Mouse (Mus musculus): ENCODE data around the gene Nebl. TPM values are rescaled to one million over a fixed set of nuclear protein-coding genes. Genes with fewer than 3 reads are reported as not detected.

The Nebl gene
- total RNA-seq, 1 experiment from 2014 or later = 9.9 TPM

DNA sequence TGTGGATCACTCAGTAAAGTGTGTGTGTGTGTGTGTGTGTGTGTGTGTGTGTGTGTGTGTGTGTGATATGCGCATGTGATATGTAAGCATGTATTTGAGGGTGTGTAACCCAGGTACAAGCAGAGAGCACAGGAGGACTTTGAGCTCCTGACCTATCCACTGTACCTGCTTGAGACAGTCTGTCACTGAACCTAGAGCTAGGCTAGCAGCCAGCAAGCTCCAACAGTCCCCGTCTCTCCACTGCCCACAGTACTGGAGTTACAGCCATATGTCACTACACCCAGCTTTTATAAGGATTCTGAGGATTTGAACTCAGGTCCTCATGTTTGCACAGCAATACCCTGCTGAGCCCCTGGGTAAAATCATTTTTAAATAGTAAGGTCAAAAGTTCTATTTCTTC, 215.6 kb downstream of the Nebl start:
- no peak for DNase-seq

DNA sequence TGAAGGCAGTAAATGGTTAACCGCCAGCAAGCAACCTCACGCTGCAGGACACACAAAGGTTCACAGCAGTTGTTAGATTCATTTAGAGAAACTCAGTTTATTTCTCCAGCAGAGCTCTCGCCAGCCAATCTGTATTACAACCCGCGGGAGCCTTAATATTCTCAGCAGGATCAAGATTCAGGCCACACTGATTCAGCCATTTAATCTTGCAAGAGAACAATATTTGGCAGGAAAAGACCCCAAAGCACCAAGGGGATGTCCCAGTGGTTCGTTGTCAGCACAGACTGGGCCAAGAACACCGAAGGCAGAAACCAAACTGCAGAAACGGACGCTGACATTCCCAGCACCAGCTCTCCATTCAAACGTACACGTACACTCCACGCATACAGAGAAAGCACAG, 216.5 kb downstream of the Nebl start:
- no peak for DNase-seq

- DNase-seq = no peak
These were observed 221.3 kb downstream of the Nebl start for GRCm38 (mm10) chr2:17509942-17510341.

DNA sequence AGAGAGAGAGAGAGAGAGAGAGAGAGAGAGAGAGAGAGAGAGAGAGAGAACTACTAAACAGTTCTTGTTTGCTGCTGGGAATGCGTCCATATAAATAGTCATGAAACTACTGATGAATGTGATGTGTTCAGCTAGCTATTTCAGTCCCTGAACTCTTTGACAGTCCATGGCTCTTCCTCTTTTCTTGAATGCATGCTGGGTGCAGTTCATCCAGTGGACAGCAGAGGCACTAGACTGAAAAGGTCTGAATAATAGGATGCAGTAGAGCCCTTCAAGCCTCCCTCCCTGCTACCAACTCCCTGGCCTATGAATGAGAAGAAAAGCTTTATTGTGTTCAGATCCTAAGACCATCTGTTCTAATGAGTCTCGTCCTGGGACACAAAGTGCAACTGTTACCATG, 223.9 kb downstream of the Nebl start:
- no peak for DNase-seq

DNA sequence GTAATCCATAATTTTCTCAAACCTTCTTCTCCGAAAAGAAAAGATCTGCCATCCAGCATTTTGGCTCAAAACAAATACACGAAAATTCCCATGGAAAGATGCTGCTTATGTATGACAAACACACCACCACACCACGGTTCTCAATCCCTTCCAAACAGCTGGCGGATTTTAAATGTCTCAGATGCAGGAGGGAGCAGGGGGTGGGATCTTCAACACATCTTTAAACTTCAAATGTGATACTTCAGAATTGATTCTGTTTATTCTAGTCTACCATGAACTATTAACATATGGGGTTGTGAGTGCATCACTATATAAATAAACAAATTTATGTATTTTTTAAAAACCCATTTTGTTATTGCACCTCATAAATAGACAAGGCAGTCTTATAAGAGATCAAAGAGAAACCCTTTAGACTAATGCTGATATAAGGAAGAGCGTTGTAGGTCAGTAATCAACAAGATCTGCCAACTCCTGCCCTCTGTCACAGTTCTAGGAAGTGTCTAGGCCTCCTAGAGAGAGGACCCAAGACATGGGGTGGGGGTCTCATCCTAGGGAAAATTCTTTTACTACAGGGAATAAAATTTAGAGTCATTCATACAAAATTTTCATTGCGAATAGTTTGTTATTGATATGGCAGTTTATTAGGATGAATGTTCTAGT, 227.0 kb downstream of the Nebl start:
- no peak for DNase-seq

DNA sequence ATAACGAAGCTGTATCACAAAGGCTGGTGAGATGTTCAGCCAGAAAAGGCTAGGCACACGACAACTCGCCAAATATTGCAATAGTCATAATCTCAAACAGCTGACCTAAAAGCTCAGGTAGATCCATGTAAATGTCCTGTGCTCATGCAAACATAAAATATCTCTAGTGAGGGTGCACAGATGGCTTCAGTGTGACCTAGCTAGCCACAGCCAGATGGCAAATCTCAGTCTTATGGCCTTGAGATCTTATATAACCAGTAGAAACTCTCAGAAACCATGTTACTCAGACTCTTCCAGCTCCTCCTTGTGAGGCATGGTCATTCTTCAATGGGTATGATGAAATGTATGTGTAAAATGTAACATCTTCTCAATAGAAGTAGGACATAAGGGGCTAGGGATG, 230.2 kb downstream of the Nebl start:
- no peak for DNase-seq

DNA sequence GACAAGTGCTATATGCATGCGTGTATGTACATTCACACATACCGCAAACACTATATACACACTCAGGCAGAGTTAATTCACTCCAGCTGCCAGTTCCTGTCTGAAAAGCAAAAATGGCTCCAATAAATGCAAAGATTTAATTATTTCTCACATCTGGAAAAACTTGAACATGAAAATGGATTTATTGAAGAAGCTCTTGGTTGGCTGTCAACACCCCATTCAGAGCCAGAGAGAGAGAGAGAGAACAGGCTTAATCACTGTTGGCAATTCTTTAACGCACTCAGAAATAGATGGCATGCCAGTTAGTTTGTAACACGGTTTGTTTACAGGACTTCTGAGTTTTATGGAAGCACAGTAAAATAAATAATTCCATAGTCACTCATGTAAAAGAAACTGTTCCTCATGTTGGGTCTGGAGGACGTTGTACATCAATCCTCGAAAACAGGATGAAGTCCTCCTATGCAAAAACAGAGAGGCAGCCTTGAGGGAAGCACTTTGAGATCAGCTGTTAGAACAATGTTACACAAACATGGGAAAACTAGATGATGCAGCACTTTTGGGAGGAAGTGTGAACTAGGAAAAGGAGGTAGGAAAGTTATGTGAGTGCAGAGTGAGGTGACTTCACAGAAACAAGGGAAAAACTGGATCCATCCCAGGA, 265.6 kb downstream of the Nebl start:
- DNase-seq = no peak

DNA sequence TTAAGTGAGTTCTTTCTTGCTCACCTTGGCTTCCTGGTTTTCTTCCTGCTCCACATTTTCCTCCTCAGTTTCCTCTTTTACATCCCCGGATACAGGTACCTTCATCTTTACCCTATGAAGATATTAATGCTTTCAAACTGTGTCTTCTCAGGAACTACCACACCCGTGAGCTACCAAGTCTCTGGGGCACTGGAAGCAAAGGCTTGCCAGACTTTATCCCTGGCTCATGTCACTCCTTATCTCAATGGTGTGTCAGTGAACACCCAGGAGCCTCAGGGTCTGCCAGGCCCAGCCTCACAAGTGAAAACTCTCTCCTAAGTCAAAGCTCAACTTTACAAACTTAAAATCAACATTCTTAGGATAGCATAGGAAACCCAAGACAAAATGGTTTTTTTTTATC, 270.8 kb downstream of the Nebl start:
- DNase-seq = no peak

DNA sequence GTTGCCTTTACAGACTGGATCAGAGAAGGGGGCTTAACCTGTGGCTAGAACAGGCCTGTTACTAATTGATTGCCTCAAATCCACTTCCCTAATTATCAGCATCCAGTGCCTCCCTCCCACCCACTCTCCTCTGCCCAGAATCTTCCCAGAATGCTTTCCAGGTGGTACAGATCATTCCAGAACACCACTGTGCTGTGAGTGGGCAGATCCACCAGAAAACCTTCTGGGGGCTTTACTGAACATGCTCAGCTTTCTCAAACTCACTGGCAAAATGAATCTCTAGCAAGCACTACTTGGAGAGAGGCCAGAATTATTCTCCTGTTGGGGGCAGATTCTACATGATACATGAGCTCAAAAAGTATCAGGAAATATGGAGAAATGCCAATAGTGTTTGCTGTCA, 277.6 kb downstream of the Nebl start:
- DNase-seq = no peak

- DNase-seq = no peak
These were observed 282.9 kb downstream of the Nebl start for GRCm38 (mm10) chr2:17448341-17448740.

GRCm38 (mm10) chr2:17443581-17443980, 287.7 kb downstream of the Nebl start:
- DNase-seq = no peak

GRCm38 (mm10) chr2:17438317-17438716, 292.9 kb downstream of the Nebl start:
- no peak for DNase-seq

DNA sequence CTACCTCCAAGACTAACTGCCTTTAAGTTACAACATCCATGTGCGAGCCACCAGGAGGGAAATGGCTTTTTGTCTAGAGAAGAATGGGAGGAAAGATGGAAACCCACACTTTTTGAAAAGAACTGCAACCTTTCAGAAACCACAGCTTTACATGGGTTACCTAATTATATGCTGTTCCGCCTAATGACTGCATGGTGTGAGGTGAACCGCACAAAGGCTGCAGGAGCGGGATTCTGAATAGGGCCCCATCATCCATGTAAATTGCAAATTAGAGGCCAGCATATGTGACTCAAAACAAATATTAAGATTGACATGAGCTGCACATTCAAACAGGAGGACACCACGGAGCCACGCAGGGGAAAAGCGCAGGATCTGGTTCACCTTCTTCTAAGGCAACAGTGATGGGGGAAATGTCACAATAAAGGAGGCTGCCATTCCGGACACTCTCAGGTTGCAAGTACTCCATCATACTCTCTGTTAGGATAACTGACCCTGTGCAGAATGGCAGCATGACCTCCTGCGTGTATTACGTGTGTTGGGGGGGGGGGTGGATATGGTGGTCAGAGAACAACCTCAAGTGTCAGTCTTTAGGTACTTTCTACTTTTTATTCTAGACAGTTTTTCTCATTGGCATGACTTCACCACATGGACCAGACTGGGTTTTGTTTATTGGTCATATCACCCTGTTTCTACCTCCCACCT, 294.4 kb downstream of the Nebl start:
- DNase-seq = no peak

- no peak for DNase-seq
These were observed 296.0 kb downstream of the Nebl start for GRCm38 (mm10) chr2:17435217-17435616.

DNA sequence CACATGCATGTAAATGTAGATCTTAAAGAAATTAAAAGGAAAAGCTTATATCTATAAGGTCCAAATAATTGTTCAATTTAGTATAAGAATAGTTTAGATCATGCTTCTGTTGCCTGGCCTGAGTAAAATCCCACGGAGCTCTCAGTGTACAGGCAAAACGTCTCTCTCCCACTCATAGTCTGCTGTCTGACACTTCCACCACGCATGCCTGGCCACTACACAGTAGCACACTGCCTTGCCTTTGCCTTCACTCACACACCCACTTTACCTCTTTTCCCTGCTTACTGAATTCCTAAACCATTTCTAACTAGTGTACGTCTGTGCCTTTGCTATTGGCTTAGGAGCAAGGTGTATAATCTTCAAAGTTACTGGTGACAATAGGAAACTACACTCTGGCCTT, 302.2 kb downstream of the Nebl start:
- DNase-seq = no peak

DNA sequence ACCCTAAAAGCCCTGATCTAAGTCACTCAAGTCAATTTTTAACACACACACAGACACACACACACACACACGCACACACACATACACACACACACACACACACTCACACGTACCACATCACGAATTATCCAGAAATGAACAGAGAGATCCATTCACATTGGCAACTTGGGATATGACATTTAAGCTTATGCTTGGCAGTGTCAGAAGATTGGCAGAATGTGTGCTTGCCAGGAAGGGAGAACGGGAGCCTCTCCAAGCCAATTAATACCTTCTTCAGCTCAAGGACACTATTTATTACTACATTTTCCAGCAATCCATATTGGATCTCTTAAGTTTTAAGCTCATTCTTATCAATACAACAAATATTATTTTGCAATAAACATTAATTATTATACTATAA, 303.1 kb downstream of the Nebl start:
- no peak for DNase-seq

DNA sequence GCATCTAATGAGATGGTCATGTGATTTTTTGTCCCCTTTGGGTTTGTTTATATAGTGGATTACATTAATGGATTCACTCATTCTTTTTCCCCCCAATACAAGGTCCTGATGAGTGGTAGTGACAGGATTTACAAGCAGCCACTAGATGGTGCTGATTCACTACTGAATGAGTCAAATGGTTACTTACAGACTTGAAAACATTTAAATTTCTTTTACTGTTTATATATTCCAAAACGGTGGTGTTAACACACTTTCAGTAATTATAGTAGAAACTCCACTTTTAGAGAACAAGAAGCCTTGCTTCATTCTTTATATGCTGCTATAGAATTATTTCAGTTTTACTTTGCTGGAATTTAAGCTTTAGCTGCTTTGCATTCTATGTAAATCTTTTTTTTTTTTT, 308.3 kb downstream of the Nebl start:
- no peak for DNase-seq

DNA sequence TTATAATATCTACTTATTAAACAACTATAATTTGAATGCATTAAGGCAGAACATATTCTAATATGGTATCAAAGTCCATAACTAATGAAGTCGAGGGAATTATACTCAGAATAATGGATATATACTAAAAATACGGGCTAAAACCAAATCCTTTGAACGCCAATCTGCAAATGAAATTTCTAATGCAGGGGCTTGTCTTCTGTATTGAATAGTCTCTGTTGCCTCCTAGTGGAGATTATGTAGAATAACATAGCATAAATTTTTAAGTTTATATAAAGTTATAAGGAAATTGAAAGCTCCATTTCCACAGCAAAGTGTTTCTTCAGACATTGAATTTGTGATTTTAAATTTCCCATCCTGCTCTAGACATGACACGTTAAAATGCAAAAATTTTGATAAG, 315.9 kb downstream of the Nebl start:
- no peak for DNase-seq

DNA sequence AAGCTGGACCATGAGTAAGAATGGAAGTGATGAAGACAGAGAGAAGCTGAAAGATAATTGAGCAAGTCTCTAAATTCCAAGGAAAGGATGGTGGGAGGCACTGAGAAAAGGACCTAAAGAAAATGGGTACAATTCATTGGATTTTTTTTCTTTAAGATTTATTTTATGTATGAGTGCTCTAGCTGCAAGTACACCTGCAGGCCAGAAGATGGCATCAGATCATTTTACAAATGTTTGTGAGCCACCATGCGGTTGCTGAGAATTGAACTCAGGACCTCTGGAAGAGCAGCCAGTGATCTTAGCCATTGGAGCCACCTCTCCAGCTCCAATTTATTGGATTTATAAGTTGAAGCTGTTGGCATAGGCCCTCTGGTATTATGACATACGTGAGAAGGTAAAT, 316.9 kb downstream of the Nebl start:
- DNase-seq = no peak

GRCm38 (mm10) chr2:17413496-17414268, 317.6 kb downstream of the Nebl start:
- DNase-seq = no peak

DNA sequence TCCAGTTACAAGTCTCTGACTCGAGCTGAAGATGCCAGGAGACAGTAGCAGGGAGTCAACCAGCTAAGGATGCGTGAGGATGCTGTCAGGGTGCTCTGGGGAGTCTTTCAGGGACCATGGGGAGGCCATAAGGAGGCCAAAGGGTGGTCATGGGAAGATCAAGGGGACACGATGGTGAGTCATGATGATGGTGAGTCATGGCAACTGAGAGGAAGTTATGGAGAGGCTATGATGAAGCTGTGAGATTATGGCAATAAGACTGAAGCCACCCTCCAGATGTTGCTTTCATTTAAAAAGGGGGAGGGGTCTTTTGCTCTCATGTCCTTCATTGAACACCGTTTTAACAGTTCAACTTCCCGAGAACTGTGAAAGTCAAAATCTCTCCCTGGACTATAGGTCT, 322.0 kb downstream of the Nebl start:
- DNase-seq = no peak

DNA sequence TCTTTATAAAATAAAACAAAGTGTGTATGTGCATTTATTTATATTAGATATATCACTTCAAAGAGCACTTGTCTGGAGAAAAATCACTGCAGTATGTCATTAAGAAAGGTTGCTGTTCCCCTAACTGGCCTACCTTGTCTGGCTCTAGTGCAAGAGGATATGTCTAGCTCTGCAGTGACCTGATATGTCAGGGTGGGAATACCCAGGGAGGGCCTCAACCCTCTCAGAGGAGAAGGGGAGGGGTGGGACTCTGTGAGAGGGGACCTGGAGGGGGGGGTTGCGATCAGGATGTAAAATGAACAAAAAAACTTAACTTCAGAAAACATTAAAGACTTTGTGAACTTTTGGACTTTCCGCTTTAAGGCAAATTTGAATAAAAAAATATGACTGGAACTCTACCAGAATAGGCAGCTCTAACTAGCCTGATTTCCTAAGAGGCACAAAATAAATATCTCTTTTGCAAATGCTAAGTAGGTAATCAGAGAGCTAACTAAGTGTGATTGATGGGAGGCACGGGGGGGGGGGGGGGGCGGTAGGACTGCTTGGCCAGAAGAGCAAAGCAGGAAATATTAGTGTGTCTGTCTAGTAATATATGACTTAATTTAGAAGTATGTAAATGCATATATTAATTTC, 325.2 kb downstream of the Nebl start:
- DNase-seq = no peak

DNA sequence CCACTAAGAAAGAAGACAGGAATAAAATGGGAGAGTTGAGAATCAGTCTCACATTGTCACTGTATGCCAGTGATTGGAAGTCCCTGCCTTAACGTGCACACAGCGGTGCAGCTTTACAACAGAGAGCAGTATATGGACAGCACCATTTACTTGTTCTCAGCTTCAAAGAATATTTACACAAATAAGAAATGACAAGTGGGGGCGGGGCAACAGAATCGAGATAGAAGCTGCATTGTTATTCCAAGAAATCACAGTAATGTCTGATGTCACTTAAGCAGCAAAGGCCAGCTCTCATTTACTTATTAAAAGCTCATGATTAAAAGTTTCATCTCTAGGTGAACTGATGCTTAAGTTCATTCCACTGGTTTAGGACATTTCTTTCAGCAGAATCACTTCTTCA, 328.8 kb downstream of the Nebl start:
- no peak for DNase-seq

All from adrenal gland, postnatal 25 days (tissue).